Comparison of ENCODE assay signal across 21 mouse cellular contexts in the genomic region with DNA sequence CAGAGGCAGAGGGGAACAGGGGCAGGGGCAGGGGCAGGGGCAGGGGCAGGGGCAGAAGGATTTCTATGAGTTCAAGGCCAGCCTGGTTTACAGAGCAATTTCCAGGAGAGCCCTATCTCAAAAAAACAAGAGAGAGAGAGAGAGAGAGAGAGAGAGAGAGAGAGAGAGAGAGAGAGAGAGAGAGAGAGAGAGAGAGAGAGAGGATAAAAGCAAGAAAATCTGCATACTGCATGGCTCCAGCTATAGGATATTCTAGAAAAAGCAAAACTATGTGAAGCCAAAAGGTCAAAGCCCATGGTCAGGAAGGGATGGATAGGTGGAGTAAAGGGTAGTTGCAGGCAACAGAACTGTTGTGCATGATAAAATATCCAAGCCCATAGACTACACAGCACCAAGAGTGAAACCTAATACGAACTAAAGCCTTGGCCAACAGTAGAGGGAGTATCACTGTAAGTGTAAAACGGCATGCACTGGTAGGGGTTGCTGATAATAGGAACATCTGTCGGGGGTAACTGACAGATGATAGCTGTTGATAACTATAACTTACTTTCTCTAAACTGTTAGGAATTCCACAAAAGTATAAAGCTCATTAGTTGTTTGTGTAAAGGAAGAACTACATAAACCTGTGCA. TPM values are rescaled to one million over a fixed set of nuclear protein-coding genes. Genes with fewer than 3 reads are reported as not detected.
DNase-seq lines count a peak whose midpoint lies in the region; ATAC-seq and TF ChIP-seq lines count a peak whose summit lies in the region.
"Had no signal": no experiment of that assay in that cellular context is flagged by ENCODE, and none has a peak within 500 bp of the region (broad histone marks: within the 10 kb centered on the region; RNA-seq: fewer than 3 reads in every experiment).

No protein-coding gene starts in this region.

- H3K9me3 ChIP-seq in MEL (replicated peaks; ENCODE audit: insufficient read depth, low read length) = no peaks in the 10 kb centered on the region
- no peaks in the 10 kb centered on the region for H3K9me3 ChIP-seq in liver, embryonic 13.5 days (replicated peaks)
- no peaks in the 10 kb centered on the region for H3K9me3 ChIP-seq in liver, postnatal 0 days (ENCODE audit: low read length)
- no peaks in the 10 kb centered on the region for H3K9me3 ChIP-seq in midbrain, embryonic 16.5 days (replicated peaks; ENCODE audit: control insufficient read depth, low read length, poor library complexity, severe bottlenecking)
- H3K9me3 ChIP-seq: embryonic facial prominence, embryonic 10.5 days; forebrain, embryonic 12.5 days; heart, embryonic 15.5 days; hindbrain, embryonic 13.5 days had no signal

- no peak overlapping the region; the same call in 1 of the 2 replicates for H3K9ac ChIP-seq in MEL (ENCODE audit: control insufficient read depth, low read depth, low read length, poor library complexity, severe bottlenecking)
- H3K9ac ChIP-seq in liver, embryonic 13.5 days = no peak overlapping the region
- no peak overlapping the region for H3K9ac ChIP-seq in liver, postnatal 0 days (replicated peaks)
- H3K9ac ChIP-seq in midbrain, embryonic 16.5 days (ENCODE audit: low read depth, low read length) = no peak overlapping the region
- H3K9ac ChIP-seq: forebrain, embryonic 12.5 days; heart, embryonic 15.5 days; hindbrain, embryonic 13.5 days had no signal

- peak overlapping the region; percentile 1 to 5; a peak in 2 of 4 replicates for H3K4me3 ChIP-seq in MEL (ENCODE audit: control insufficient read depth in 1 of 2, insufficient read depth in 1 of 2, low read depth in 2 of 2, low read length in 2 of 2)
- no peak overlapping the region for H3K4me3 ChIP-seq in liver, embryonic 13.5 days (replicated peaks)
- H3K4me3 ChIP-seq in liver, postnatal 0 days (ENCODE audit: low read depth, low read length) = no peak overlapping the region
- no peak overlapping the region for H3K4me3 ChIP-seq in midbrain, embryonic 16.5 days (ENCODE audit: low read depth, low read length)
- H3K4me3 ChIP-seq: embryonic facial prominence, embryonic 10.5 days; forebrain, embryonic 12.5 days; heart, adult 2 months; heart, embryonic 15.5 days; hindbrain, embryonic 13.5 days had no signal

- whole genome bisulfite sequencing in liver, embryonic 13.5 days (ENCODE audit: insufficient replicate concordance) = 22% methylated on average over 3 of the region's 3 CpGs
- WGBS in liver, postnatal 0 days (ENCODE audit: insufficient replicate concordance) = 53% methylated on average over 3 of the region's 3 CpGs
- 89% methylated on average over 3 of the region's 3 CpGs for WGBS in midbrain, embryonic 16.5 days

- DNase-seq in MEL (ENCODE audit: low read depth, low spot score) = peak; percentile 93
- DNase-seq in liver, embryonic 13.5 days = no peak
- DNase-seq in liver, postnatal 0 days = no peak
- DNase-seq in testis, postnatal 14 days (ENCODE audit: low spot score) = no peak
- DNase-seq in kidney, postnatal 14 days = no peak
- DNase-seq: cerebellum, adult 11-12 months; cerebellum, adult 9-10 months; cerebellum, postnatal 25 days; gastrocnemius, postnatal 14 days; heart, adult 2 months; heart, postnatal 14 days had no signal

- H3K36me3 ChIP-seq in MEL (ENCODE audit: control insufficient read depth in 1 of 2, insufficient read depth in 2 of 2, low read length in 2 of 2) = peaks cover 0 to 64% of the 10 kb centered on the region in 2 experiments; a peak in 2 of 4 replicates
- no peaks in the 10 kb centered on the region for H3K36me3 ChIP-seq in liver, embryonic 13.5 days
- H3K36me3 ChIP-seq in liver, postnatal 0 days (replicated peaks; ENCODE audit: insufficient read depth, low read length) = no peaks in the 10 kb centered on the region
- H3K36me3 ChIP-seq in midbrain, embryonic 16.5 days (ENCODE audit: control insufficient read depth, insufficient read depth, low read length) = no peaks in the 10 kb centered on the region
- H3K36me3 ChIP-seq: embryonic facial prominence, embryonic 10.5 days; forebrain, embryonic 12.5 days; heart, embryonic 15.5 days; hindbrain, embryonic 13.5 days had no signal

- H3K27ac ChIP-seq in MEL (ENCODE audit: control insufficient read depth, low read depth, low read length) = peak overlapping the region; percentile 63
- H3K27ac ChIP-seq in liver, embryonic 13.5 days = no peak overlapping the region
- no peak overlapping the region for H3K27ac ChIP-seq in liver, postnatal 0 days (ENCODE audit: low read depth)
- H3K27ac ChIP-seq in midbrain, embryonic 16.5 days (ENCODE audit: low read length) = no peak overlapping the region
- H3K27ac ChIP-seq: embryonic facial prominence, embryonic 10.5 days; forebrain, embryonic 12.5 days; heart, adult 2 months; heart, embryonic 15.5 days; hindbrain, embryonic 13.5 days; hindbrain, postnatal 0 days had no signal

- H3K4me1 ChIP-seq in MEL (ENCODE audit: control insufficient read depth in 1 of 2, insufficient read depth in 2 of 2, low read length in 2 of 2) = peaks cover 46 to 53% of the 10 kb centered on the region in 2 experiments
- peaks cover 46% of the 10 kb centered on the region for H3K4me1 ChIP-seq in liver, embryonic 13.5 days (replicated peaks)
- peaks cover 8% of the 10 kb centered on the region; the same call in 1 of the 2 replicates for H3K4me1 ChIP-seq in liver, postnatal 0 days (ENCODE audit: insufficient read depth)
- no peaks in the 10 kb centered on the region for H3K4me1 ChIP-seq in midbrain, embryonic 16.5 days (ENCODE audit: control insufficient read depth, insufficient read depth, low read length)
- H3K4me1 ChIP-seq: embryonic facial prominence, embryonic 10.5 days; forebrain, embryonic 12.5 days; heart, embryonic 15.5 days; hindbrain, embryonic 13.5 days had no signal

- H3K79me2 ChIP-seq in MEL (ENCODE audit: control insufficient read depth, insufficient read depth, low read length, poor library complexity) = no peaks in the 10 kb centered on the region

- H3K4me2 ChIP-seq in liver, embryonic 13.5 days = peak overlapping the region; percentile 16; the same call in 1 of the 2 replicates
- no peak overlapping the region for H3K4me2 ChIP-seq in liver, postnatal 0 days (ENCODE audit: low read depth, low read length)
- H3K4me2 ChIP-seq in midbrain, embryonic 16.5 days (ENCODE audit: low read length) = no peak overlapping the region
- H3K4me2 ChIP-seq: forebrain, embryonic 12.5 days; heart, embryonic 11.5 days; heart, embryonic 15.5 days; hindbrain, embryonic 13.5 days had no signal

- peak in 2 of 3 experiments; percentile 36 to 64; a peak in 4 of 6 replicates for TF ChIP-seq CTCF in MEL (IDR thresholded peaks at IDR 0.05 in 2 of 3, conservative IDR thresholded peaks at IDR 0.05 in 1 of 3; ENCODE audit: control insufficient read depth in 1 of 3, insufficient read depth in 1 of 3, low read depth in 2 of 3, low read length in 3 of 3, poor library complexity in 1 of 3, severe bottlenecking in 1 of 3)
- peak; percentile 32; the same call in 1 of the 2 replicates for TF ChIP-seq CTCF in liver, postnatal 0 days (IDR thresholded peaks at IDR 0.05; ENCODE audit: low read depth)

- no peaks in the 10 kb centered on the region for H3K27me3 ChIP-seq in MEL (ENCODE audit: control insufficient read depth in 1 of 2, insufficient read depth in 2 of 2, low read length in 2 of 2)
- no peaks in the 10 kb centered on the region for H3K27me3 ChIP-seq in liver, embryonic 13.5 days
- H3K27me3 ChIP-seq in liver, postnatal 0 days (ENCODE audit: insufficient read depth, low read length) = no peaks in the 10 kb centered on the region
- H3K27me3 ChIP-seq in midbrain, embryonic 16.5 days (ENCODE audit: control insufficient read depth, insufficient read depth, low read depth, low read length) = no peaks in the 10 kb centered on the region
- H3K27me3 ChIP-seq: forebrain, embryonic 12.5 days; heart, embryonic 15.5 days; hindbrain, embryonic 13.5 days had no signal

- no peak for TF ChIP-seq POLR2A in MEL (IDR thresholded peaks at IDR 0.05; ENCODE audit: control insufficient read depth in 1 of 2, insufficient read depth in 1 of 2, low read depth in 1 of 2, low read length in 2 of 2, poor library complexity in 1 of 2)

- peak; percentile 98 for TF ChIP-seq EP300 in MEL (IDR thresholded peaks at IDR 0.05; ENCODE audit: low read depth in 1 of 2, low read length in 2 of 2)
- TF ChIP-seq EP300 in liver, postnatal 0 days (IDR thresholded peaks at IDR 0.05; ENCODE audit: low read depth) = peak; percentile 87

- peak; percentile 31 for TF ChIP-seq RAD21 in MEL (IDR thresholded peaks at IDR 0.05; ENCODE audit: low read depth, low read length)

- ATAC-seq in erythroblast, adult 5-6 weeks (replicated peaks; ENCODE audit: low FRiP score, poor library complexity, severe bottlenecking) = peak; percentile 78
- ATAC-seq in liver, embryonic 13.5 days (ENCODE audit: low read depth) = peak; percentile 89
- peak; percentile 72 for ATAC-seq in liver, postnatal 0 days
- no peak for ATAC-seq in granulocyte monocyte progenitor cell, adult 5-6 weeks (replicated peaks; ENCODE audit: poor library complexity, severe bottlenecking)
- no peak for ATAC-seq in midbrain, embryonic 16.5 days
- ATAC-seq: forebrain, embryonic 16.5 days; hindbrain, postnatal 0 days had no signal

TF ChIP-seq in MEL, 35 proteins besides CTCF, POLR2A, EP300 and RAD21 (continues in another document):
- TF ChIP-seq USF2 (IDR thresholded peaks at IDR 0.05; ENCODE audit: borderline replicate concordance in 1 of 2, insufficient read depth in 1 of 2, low read depth in 1 of 2, low read length in 2 of 2) = no peak
- TF ChIP-seq GATA1 (IDR thresholded peaks at IDR 0.05; ENCODE audit: low read depth, low read length) = peak; percentile 98
- TF ChIP-seq KAT2A (conservative IDR thresholded peaks at IDR 0.05; ENCODE audit: low read depth, low read length) = no peak
- TF ChIP-seq CHD1 (IDR thresholded peaks at IDR 0.05; ENCODE audit: low read depth, low read length) = no peak; the same call in 1 of the 2 replicates
- TF ChIP-seq TCF12 (IDR thresholded peaks at IDR 0.05; ENCODE audit: low read depth, low read length) = peak; percentile 99
- TF ChIP-seq POLR2AphosphoS5 (IDR thresholded peaks at IDR 0.05; ENCODE audit: borderline replicate concordance, low read depth, low read length) = no peak
- TF ChIP-seq ZC3H11A (IDR thresholded peaks at IDR 0.05; ENCODE audit: low read depth, low read length) = no peak; the same call in 1 of the 2 replicates

RNA-seq across cellular contexts. Expression of gene Endod1, which starts 15.6 kb away (rescaled TPM):
- total RNA-seq in MEL (2012; rRNA removed) = 20.4 and 33.7 TPM in 2 replicates
- 10 to 100 TPM in 1 of 2 experiments, not detected in 1; 31.1 TPM for polyA plus RNA-seq in MEL (2012; ENCODE audit: insufficient read depth in 1 of 2, insufficient read length in 2 of 2, low read depth in 1 of 2, low replicate concordance in 2 of 2, missing spikeins in 1 of 2)
- 51.4 and 53.0 TPM in 2 replicates for total RNA-seq in erythroblast, adult 5-6 weeks (2015; ENCODE audit: low replicate concordance)
- 84.8 and 110 TPM in 2 replicates for total RNA-seq in erythroblast, adult 5-6 weeks (2017; ENCODE audit: low replicate concordance)
- polyA plus RNA-seq in liver, embryonic 13.5 days (2015; fragmentation: Nextera tagmentation; extraction: Ambion mirVana) = 37.8 and 40.4 TPM in 2 replicates
- 11.6 and 12.4 TPM in 2 replicates for polyA plus RNA-seq in liver, postnatal 0 days (2015; fragmentation: Nextera tagmentation; extraction: Ambion mirVana)
- 13.4 and 14.7 TPM in 2 replicates for total RNA-seq in granulocyte monocyte progenitor cell, adult 5-6 weeks (2014; fragmentation: Nextera tagmentation)
- 17.3 and 18.4 TPM in 2 replicates for total RNA-seq in granulocyte monocyte progenitor cell, adult 5-6 weeks (2017)
- polyA plus RNA-seq in midbrain, embryonic 16.5 days (2015; fragmentation: Nextera tagmentation; extraction: Ambion mirVana) = 27.1 and 36.7 TPM in 2 replicates

Comparison
In these comparisons a context has a peak if more than half of its experiments do, and no peak if none do; other contexts are left out.
1. H3K4me3 ChIP-seq: peak in MEL (2 of 2); none in liver, embryonic 13.5 days (single experiment), liver, postnatal 0 days (single experiment) and midbrain, embryonic 16.5 days (single experiment).
2. ATAC-seq: peak in erythroblast, adult 5-6 weeks (single experiment), liver, embryonic 13.5 days (single experiment) and liver, postnatal 0 days (single experiment); none in granulocyte monocyte progenitor cell, adult 5-6 weeks (single experiment) and midbrain, embryonic 16.5 days (single experiment).